Mouse (Mus musculus): ENCODE data around the gene C2cd5. TPM values are rescaled to one million over a fixed set of nuclear protein-coding genes. Genes with fewer than 3 reads are reported as not detected.

The C2cd5 gene
- polyA plus RNA-seq, 1 experiment from 2014 or later: 43.1 TPM

GRCm38 (mm10) chr6:143137341-143137740, 37.4 kb upstream of the C2cd5 start:
- H3K4me3 ChIP-seq: no peak overlapping the region
- no peaks in the 10 kb centered on the region for H3K36me3 ChIP-seq
- H3K4me2 ChIP-seq: no peak overlapping the region
- no peaks in the 10 kb centered on the region for H3K4me1 ChIP-seq (replicated peaks)
- H3K27ac ChIP-seq (replicated peaks): no peak overlapping the region
- no peak overlapping the region for H3K9ac ChIP-seq
- no peaks in the 10 kb centered on the region for H3K9me3 ChIP-seq
- 77% methylated on average over 5 of the region's 5 CpGs for WGBS
- H3K27me3 ChIP-seq: no peaks in the 10 kb centered on the region
- ATAC-seq (ENCODE audit: low FRiP score, low read depth): no peak

GRCm38 (mm10) chr6:143136688-143137087, 36.7 kb upstream of the C2cd5 start:
- Histone ChIP-seq H3K4me1 (replicated peaks) (no peaks in the 10 kb centered on the region), H3K4me3 (no peak overlapping the region)
- no peak for ATAC-seq (ENCODE audit: low FRiP score, low read depth)

GRCm38 (mm10) chr6:143135097-143135496, 35.2 kb upstream of the C2cd5 start:
- H3K4me3 ChIP-seq: no peak overlapping the region
- H3K4me2 ChIP-seq: no peak overlapping the region
- 83% methylated on average over 13 of the region's 13 CpGs for WGBS
- no peak overlapping the region for H3K27ac ChIP-seq (replicated peaks)
- no peak overlapping the region for H3K9ac ChIP-seq
- no peak for ATAC-seq (ENCODE audit: low FRiP score, low read depth)
- H3K4me1 ChIP-seq (replicated peaks): no peaks in the 10 kb centered on the region
- no peaks in the 10 kb centered on the region for H3K36me3 ChIP-seq
- H3K27me3 ChIP-seq: no peaks in the 10 kb centered on the region
- H3K9me3 ChIP-seq: no peaks in the 10 kb centered on the region

More at GRCm38 (mm10) chr6:143136688-143137087, 36.7 kb upstream of the C2cd5 start:
- WGBS: over 99% methylated on average over 7 of the region's 7 CpGs
- no peak overlapping the region for H3K4me2 ChIP-seq
- no peaks in the 10 kb centered on the region for H3K9me3 ChIP-seq
- no peaks in the 10 kb centered on the region for H3K27me3 ChIP-seq
- no peak overlapping the region for H3K9ac ChIP-seq
- no peak overlapping the region for H3K27ac ChIP-seq (replicated peaks)
- H3K36me3 ChIP-seq: no peaks in the 10 kb centered on the region

GRCm38 (mm10) chr6:143133150-143133549, 33.2 kb upstream of the C2cd5 start:
- ATAC-seq (ENCODE audit: low FRiP score, low read depth): no peak
- Histone ChIP-seq H3K27ac (replicated peaks) (no peak overlapping the region), H3K36me3 (no peaks in the 10 kb centered on the region), H3K4me3 (no peak overlapping the region), H3K9me3 (no peaks in the 10 kb centered on the region), H3K27me3 (no peaks in the 10 kb centered on the region), H3K4me1 (replicated peaks) (no peaks in the 10 kb centered on the region), H3K9ac (no peak overlapping the region), H3K4me2 (no peak overlapping the region)
- 65% methylated on average over 2 of the region's 2 CpGs for WGBS

GRCm38 (mm10) chr6:143131895-143132652, 32.1 kb upstream of the C2cd5 start:
- no peaks in the 10 kb centered on the region for H3K9me3 ChIP-seq
- no peak for ATAC-seq (ENCODE audit: low FRiP score, low read depth)
- H3K4me3 ChIP-seq: no peak overlapping the region
- no peaks in the 10 kb centered on the region for H3K4me1 ChIP-seq (replicated peaks)
- no peak overlapping the region for H3K9ac ChIP-seq
- H3K27ac ChIP-seq (replicated peaks): no peak overlapping the region
- no peak overlapping the region for H3K4me2 ChIP-seq
- H3K27me3 ChIP-seq: no peaks in the 10 kb centered on the region
- no peaks in the 10 kb centered on the region for H3K36me3 ChIP-seq
- 72% methylated on average over 6 of the region's 6 CpGs for WGBS

- H3K27me3 ChIP-seq: no peaks in the 10 kb centered on the region
- no peak overlapping the region for H3K4me2 ChIP-seq
- no peak overlapping the region for H3K4me3 ChIP-seq
- no peak overlapping the region for H3K27ac ChIP-seq (replicated peaks)
- no peaks in the 10 kb centered on the region for H3K9me3 ChIP-seq
- H3K9ac ChIP-seq: no peak overlapping the region
- no peaks in the 10 kb centered on the region for H3K36me3 ChIP-seq
- ATAC-seq (ENCODE audit: low FRiP score, low read depth): no peak
- 83% methylated on average over 4 of the region's 4 CpGs for WGBS
- no peaks in the 10 kb centered on the region for H3K4me1 ChIP-seq (replicated peaks)
These were observed 30.5 kb upstream of the C2cd5 start for GRCm38 (mm10) chr6:143130411-143130810.

GRCm38 (mm10) chr6:143129952-143130351, 30.0 kb upstream of the C2cd5 start:
- Histone ChIP-seq H3K27me3 (no peaks in the 10 kb centered on the region), H3K9me3 (no peaks in the 10 kb centered on the region), H3K27ac (replicated peaks) (no peak overlapping the region), H3K4me2 (no peak overlapping the region), H3K4me3 (no peak overlapping the region), H3K4me1 (replicated peaks) (no peaks in the 10 kb centered on the region), H3K9ac (no peak overlapping the region), H3K36me3 (no peaks in the 10 kb centered on the region)
- WGBS: 92% methylated on average over 3 of the region's 3 CpGs
- ATAC-seq (ENCODE audit: low FRiP score, low read depth): no peak

GRCm38 (mm10) chr6:143129466-143129865, 29.5 kb upstream of the C2cd5 start:
- Histone ChIP-seq H3K36me3 (no peaks in the 10 kb centered on the region), H3K27me3 (no peaks in the 10 kb centered on the region), H3K27ac (replicated peaks) (no peak overlapping the region), H3K9me3 (no peaks in the 10 kb centered on the region), H3K4me3 (no peak overlapping the region), H3K4me1 (replicated peaks) (no peaks in the 10 kb centered on the region), H3K9ac (no peak overlapping the region), H3K4me2 (no peak overlapping the region)
- no peak for ATAC-seq (ENCODE audit: low FRiP score, low read depth)
- WGBS: 96% methylated on average over 7 of the region's 7 CpGs

- Histone ChIP-seq H3K4me2 (no peak overlapping the region), H3K9me3 (no peaks in the 10 kb centered on the region), H3K36me3 (no peaks in the 10 kb centered on the region), H3K27ac (replicated peaks) (no peak overlapping the region), H3K4me1 (replicated peaks) (no peaks in the 10 kb centered on the region), H3K27me3 (no peaks in the 10 kb centered on the region), H3K9ac (no peak overlapping the region), H3K4me3 (no peak overlapping the region)
- no peak for ATAC-seq (ENCODE audit: low FRiP score, low read depth)
These were observed 25.8 kb upstream of the C2cd5 start for GRCm38 (mm10) chr6:143125721-143126120.

- 93% methylated on average over 6 of the region's 6 CpGs for WGBS
- ATAC-seq (ENCODE audit: low FRiP score, low read depth): no peak
- no peaks in the 10 kb centered on the region for H3K4me1 ChIP-seq (replicated peaks)
- H3K4me3 ChIP-seq: no peak overlapping the region
- H3K4me2 ChIP-seq: no peak overlapping the region
- H3K9me3 ChIP-seq: no peaks in the 10 kb centered on the region
- H3K9ac ChIP-seq: no peak overlapping the region
- H3K27ac ChIP-seq (replicated peaks): no peak overlapping the region
- H3K36me3 ChIP-seq: no peaks in the 10 kb centered on the region
- H3K27me3 ChIP-seq: no peaks in the 10 kb centered on the region
These were observed 19.4 kb upstream of the C2cd5 start for GRCm38 (mm10) chr6:143119325-143119724.

- ATAC-seq (ENCODE audit: low FRiP score, low read depth): no peak
- no peak overlapping the region for H3K9ac ChIP-seq
- no peak overlapping the region for H3K4me2 ChIP-seq
- no peaks in the 10 kb centered on the region for H3K9me3 ChIP-seq
- no peak overlapping the region for H3K4me3 ChIP-seq
- no peaks in the 10 kb centered on the region for H3K27me3 ChIP-seq
- H3K27ac ChIP-seq (replicated peaks): no peak overlapping the region
- H3K36me3 ChIP-seq: no peaks in the 10 kb centered on the region
- WGBS: 56% methylated on average over 6 of the region's 6 CpGs
- H3K4me1 ChIP-seq (replicated peaks): no peaks in the 10 kb centered on the region
These were observed 16.8 kb upstream of the C2cd5 start for GRCm38 (mm10) chr6:143116779-143117178.

- Histone ChIP-seq H3K9ac (no peak overlapping the region), H3K4me3 (no peak overlapping the region), H3K9me3 (no peaks in the 10 kb centered on the region), H3K36me3 (no peaks in the 10 kb centered on the region), H3K27me3 (no peaks in the 10 kb centered on the region), H3K27ac (replicated peaks) (no peak overlapping the region), H3K4me2 (no peak overlapping the region), H3K4me1 (replicated peaks) (no peaks in the 10 kb centered on the region)
- no peak for ATAC-seq (ENCODE audit: low FRiP score, low read depth)
- WGBS: 86% methylated on average over 5 of the region's 5 CpGs
These were observed 15.6 kb upstream of the C2cd5 start for GRCm38 (mm10) chr6:143115505-143115904.

GRCm38 (mm10) chr6:143115011-143115445, 15.1 kb upstream of the C2cd5 start:
- WGBS: 64% methylated on average over 9 of the region's 9 CpGs
- no peak overlapping the region for H3K27ac ChIP-seq (replicated peaks)
- H3K27me3 ChIP-seq: no peaks in the 10 kb centered on the region
- no peaks in the 10 kb centered on the region for H3K36me3 ChIP-seq
- H3K9ac ChIP-seq: no peak overlapping the region
- H3K4me1 ChIP-seq (replicated peaks): no peaks in the 10 kb centered on the region
- H3K9me3 ChIP-seq: no peaks in the 10 kb centered on the region
- H3K4me2 ChIP-seq: no peak overlapping the region
- ATAC-seq (ENCODE audit: low FRiP score, low read depth): no peak
- H3K4me3 ChIP-seq: no peak overlapping the region
